Mouse (Mus musculus) thymus, adult 2 months (tissue): ENCODE results near the gene Plekha5. TPM values are rescaled to one million over a fixed set of nuclear protein-coding genes. Genes with fewer than 3 reads are reported as not detected.
"Not testable (repeated sequence)": the region's sequence is repeated elsewhere in the genome, so short reads cannot be mapped to it uniquely, and the experiment has no call there.

Experiments used
- DNase-seq: peaks from one replicate; pipeline ENCODE4 v3.0.0; 2021
- H3K27ac ChIP-seq: fragments of 200-500 bp; 2 replicates; pipeline ENCODE4 v1.5.1; 2012; ENCODE audit warnings: low read length, control low read depth; ENCODE audit not compliant: control insufficient read depth, insufficient read depth
- H3K27me3 ChIP-seq: fragments of 200-500 bp; 2 replicates; pipeline ENCODE4 v1.6.1; 2012; ENCODE audit warnings: mild to moderate bottlenecking, low read length, moderate library complexity, mixed read lengths; ENCODE audit not compliant: control insufficient read depth, insufficient read depth
- H3K36me3 ChIP-seq: fragments of 200-500 bp; 2 replicates; pipeline ENCODE4 v1.6.1; 2012; ENCODE audit warnings: mild to moderate bottlenecking, low read length, moderate library complexity; ENCODE audit not compliant: control insufficient read depth, insufficient read depth
- H3K4me1 ChIP-seq: fragments of 200-500 bp; replicated peaks from 2 replicates; pipeline ENCODE4 v1.6.1; 2012; ENCODE audit warnings: low read length; ENCODE audit not compliant: control insufficient read depth, insufficient read depth
- H3K4me3 ChIP-seq: fragments of 200-500 bp; 2 replicates; pipeline ENCODE4 v1.5.1; 2012; ENCODE audit warnings: mild to moderate bottlenecking, low read length, control low read depth, moderate library complexity; ENCODE audit not compliant: control insufficient read depth, insufficient read depth
- CTCF ChIP-seq: fragments of 200-500 bp; IDR thresholded peaks from 2 replicates; pipeline ENCODE4 v1.5.1; 2012; ENCODE audit warnings: mild to moderate bottlenecking, control low read depth, low read length, moderate library complexity, borderline replicate concordance; ENCODE audit not compliant: control insufficient read depth, poor library complexity, insufficient read depth; ENCODE audit errors: extremely low read depth
- POLR2A ChIP-seq: fragments of 200-500 bp; IDR thresholded peaks from 2 replicates; pipeline ENCODE4 v1.6.1; 2012; ENCODE audit warnings: mild to moderate bottlenecking, low read length, control low read depth, moderate library complexity; ENCODE audit not compliant: control insufficient read depth, poor library complexity, insufficient read depth; ENCODE audit errors: extremely low read depth
- WGBS: fragments of 180-500 bp; shearing (Covaris S2); methylation state at CpG from one replicate; pipeline ENCODE4 v1.1.7; 2018; 5-methylcytosine and 5-hydroxymethylcytosine counted together
- polyA plus RNA-seq: library from polyadenylated mRNA; depleted of rRNA; stranded (reverse); fragments of >200 nt; gene quantifications from 2 replicates; pipeline ENCODE4 v1.2.3, GENCODE M21; 2012

Gene Plekha5
- polyA plus RNA-seq, 1 experiment: 25.5 TPM

GRCm38 (mm10) chr6:140567199-140567598 is 143.3 kb downstream of the Plekha5 start:
- WGBS: 98% methylated on average over 2 of the region's 2 CpGs
- Histone ChIP-seq H3K27ac (no peak overlapping the region), H3K4me1 (no peaks in the 10 kb centered on the region), H3K27me3 (no peaks in the 10 kb centered on the region), H3K36me3 (0 out of 2 replicates have a peak, but pooled peaks cover 4% of the 10 kb centered on the region), H3K4me3 (no peak overlapping the region)
- TF ChIP-seq CTCF: no peak
- no peak for TF ChIP-seq POLR2A
- DNase-seq: no peak

- no peaks in the 10 kb centered on the region for H3K27me3 ChIP-seq
- no peak for DNase-seq
- H3K27ac ChIP-seq: no peak overlapping the region
- 0 out of 2 replicates have a peak, but pooled peaks cover 4% of the 10 kb centered on the region for H3K36me3 ChIP-seq
- no peaks in the 10 kb centered on the region for H3K4me1 ChIP-seq
- WGBS: 63% methylated on average over 2 of the region's 2 CpGs
- no peak overlapping the region for H3K4me3 ChIP-seq
- TF ChIP-seq CTCF (no peak), POLR2A (no peak)
Measured at GRCm38 (mm10) chr6:140567897-140568296, 144.0 kb downstream of the Plekha5 start.

- Histone ChIP-seq H3K27me3 (no peaks in the 10 kb centered on the region), H3K4me3 (no peak overlapping the region), H3K4me1 (no peaks in the 10 kb centered on the region), H3K27ac (no peak overlapping the region), H3K36me3 (0 out of 2 replicates have a peak, but pooled peaks cover 4% of the 10 kb centered on the region)
- TF ChIP-seq CTCF: no peak
- no peak for TF ChIP-seq POLR2A
- WGBS: 94% methylated on average over 11 of the region's 11 CpGs
- no peak for DNase-seq
Measured at GRCm38 (mm10) chr6:140570152-140570551, 146.3 kb downstream of the Plekha5 start.

GRCm38 (mm10) chr6:140574943-140575342 is 151.1 kb downstream of the Plekha5 start:
- TF ChIP-seq POLR2A (no peak), CTCF (no peak)
- WGBS: 95% methylated on average over 3 of the region's 3 CpGs

GRCm38 (mm10) chr6:140576133-140576532 is 152.3 kb downstream of the Plekha5 start:
- Histone ChIP-seq H3K4me1 (peaks cover 4% of the 10 kb centered on the region), H3K27me3 (no peaks in the 10 kb centered on the region), H3K4me3 (no peak overlapping the region), H3K27ac (no peak overlapping the region), H3K36me3 (no peaks in the 10 kb centered on the region)
- 39% methylated on average over 8 of the region's 8 CpGs for WGBS
- peak; percentile 18 for DNase-seq
- no peak for TF ChIP-seq POLR2A
- TF ChIP-seq CTCF: no peak

More at GRCm38 (mm10) chr6:140574943-140575342, 151.1 kb downstream of the Plekha5 start:
- Histone ChIP-seq H3K4me3 (no peak overlapping the region), H3K36me3 (0 out of 2 replicates have a peak, but pooled peaks cover 4% of the 10 kb centered on the region), H3K27ac (no peak overlapping the region), H3K27me3 (no peaks in the 10 kb centered on the region), H3K4me1 (peaks cover 4% of the 10 kb centered on the region)
- no peak for DNase-seq

GRCm38 (mm10) chr6:140576961-140577821 is 153.3 kb downstream of the Plekha5 start:
- DNase-seq: no peak
- Histone ChIP-seq H3K36me3 (no peaks in the 10 kb centered on the region), H3K4me1 (peaks cover 4% of the 10 kb centered on the region), H3K27me3 (no peaks in the 10 kb centered on the region), H3K4me3 (no peak overlapping the region), H3K27ac (no peak overlapping the region)
- 87% methylated on average over 18 of the region's 18 CpGs for WGBS
- no peak for TF ChIP-seq POLR2A
- TF ChIP-seq CTCF: no peak

GRCm38 (mm10) chr6:140577822-140578170 is 153.9 kb downstream of the Plekha5 start:
- H3K36me3 ChIP-seq: no peaks in the 10 kb centered on the region
- no peak overlapping the region for H3K4me3 ChIP-seq
- no peak overlapping the region for H3K27ac ChIP-seq
- 98% methylated on average over 4 of the region's 4 CpGs for WGBS
- peaks cover 4% of the 10 kb centered on the region for H3K4me1 ChIP-seq
- DNase-seq: no peak
- TF ChIP-seq POLR2A (no peak), CTCF (no peak)
- no peaks in the 10 kb centered on the region for H3K27me3 ChIP-seq

GRCm38 (mm10) chr6:140578985-140579384 is 155.1 kb downstream of the Plekha5 start:
- H3K4me1 ChIP-seq, H3K27me3 ChIP-seq, H3K4me3 ChIP-seq, DNase-seq, H3K27ac ChIP-seq, H3K36me3 ChIP-seq: not testable (repeated sequence)
